Mouse (Mus musculus): ENCODE measurements around the gene Nol12. TPM values are rescaled to one million over a fixed set of nuclear protein-coding genes. Genes with fewer than 3 reads are reported as not detected.

Nol12 gene
- polyA plus RNA-seq, 1 experiment from 2014 or later = 63.2 TPM

GRCm38 (mm10) chr15:78901422-78901789, 33.3 kb upstream of the Nol12 start:
- H3K36me3 ChIP-seq = no peaks in the 10 kb centered on the region
- ATAC-seq (ENCODE audit: low FRiP score) = no peak

DNA sequence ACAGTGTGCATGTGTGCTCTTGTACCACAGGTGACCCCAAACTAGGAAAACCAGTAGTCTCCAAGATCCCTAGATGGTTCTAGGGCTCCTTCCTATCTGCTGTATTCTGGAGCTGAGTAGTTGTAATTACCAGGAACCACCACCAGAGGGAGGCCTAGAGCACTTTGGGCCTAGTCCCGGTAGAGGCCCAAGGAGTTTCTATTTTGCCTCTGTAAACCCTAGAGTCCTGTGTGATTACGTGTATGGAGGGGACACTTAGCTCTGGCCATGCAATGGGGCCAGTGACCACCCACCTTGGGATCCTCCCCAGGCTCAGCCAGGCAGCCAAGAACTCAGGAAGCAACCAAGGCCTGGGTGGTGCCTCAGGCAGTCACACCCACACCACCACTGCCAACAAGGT, 31.5 kb upstream of the Nol12 start:
- Histone ChIP-seq H3K36me3 (no peaks in the 10 kb centered on the region), H3K9ac (replicated peaks) (no peak overlapping the region), H3K4me1 (peaks cover 21% of the 10 kb centered on the region), H3K27me3 (replicated peaks) (peaks cover 29% of the 10 kb centered on the region), H3K9me3 (replicated peaks) (no peaks in the 10 kb centered on the region), H3K27ac (replicated peaks) (no peak overlapping the region), H3K4me2 (no peak overlapping the region), H3K4me3 (replicated peaks) (no peak overlapping the region)
- ATAC-seq (ENCODE audit: low FRiP score) = peak; percentile 25; the same call in 1 of the 2 replicates
- 3% methylated on average over 2 of the region's 2 CpGs for WGBS

More at GRCm38 (mm10) chr15:78901422-78901789, 33.3 kb upstream of the Nol12 start:
- Histone ChIP-seq H3K4me1 (peaks cover 21% of the 10 kb centered on the region), H3K9me3 (replicated peaks) (no peaks in the 10 kb centered on the region), H3K27me3 (replicated peaks) (peaks cover 31% of the 10 kb centered on the region), H3K9ac (replicated peaks) (no peak overlapping the region), H3K27ac (replicated peaks) (no peak overlapping the region), H3K4me3 (replicated peaks) (no peak overlapping the region), H3K4me2 (no peak overlapping the region)
- WGBS = 43% methylated on average over 8 of the region's 8 CpGs

- 80% methylated on average over 7 of the region's 7 CpGs for WGBS
- no peak for ATAC-seq (ENCODE audit: low FRiP score)
- no peaks in the 10 kb centered on the region for H3K36me3 ChIP-seq
- no peak overlapping the region for H3K27ac ChIP-seq (replicated peaks)
- no peak overlapping the region for H3K4me3 ChIP-seq (replicated peaks)
- no peak overlapping the region for H3K9ac ChIP-seq (replicated peaks)
- no peak overlapping the region for H3K4me2 ChIP-seq
- no peaks in the 10 kb centered on the region for H3K27me3 ChIP-seq (replicated peaks)
- H3K9me3 ChIP-seq (replicated peaks) = no peaks in the 10 kb centered on the region
- H3K4me1 ChIP-seq = peaks cover 10% of the 10 kb centered on the region
These were observed 26.3 kb upstream of the Nol12 start for GRCm38 (mm10) chr15:78908399-78908798.

- Histone ChIP-seq H3K4me2 (no peak overlapping the region), H3K36me3 (no peaks in the 10 kb centered on the region), H3K27me3 (replicated peaks) (no peaks in the 10 kb centered on the region), H3K4me1 (peaks cover 10% of the 10 kb centered on the region), H3K9ac (replicated peaks) (no peak overlapping the region), H3K4me3 (replicated peaks) (no peak overlapping the region), H3K9me3 (replicated peaks) (no peaks in the 10 kb centered on the region), H3K27ac (replicated peaks) (no peak overlapping the region)
- ATAC-seq (ENCODE audit: low FRiP score) = no peak
- WGBS = 88% methylated on average over 8 of the region's 8 CpGs
These were observed 25.8 kb upstream of the Nol12 start for GRCm38 (mm10) chr15:78908982-78909381.

GRCm38 (mm10) chr15:78912040-78912439, 22.7 kb upstream of the Nol12 start:
- Histone ChIP-seq H3K9me3 (replicated peaks) (no peaks in the 10 kb centered on the region), H3K4me2 (no peak overlapping the region), H3K4me1 (peaks cover 36% of the 10 kb centered on the region), H3K36me3 (no peaks in the 10 kb centered on the region), H3K4me3 (replicated peaks) (no peak overlapping the region), H3K27ac (replicated peaks) (0 out of 2 replicates have a peak overlapping the region, but pooled peaks have one; percentile 5), H3K27me3 (replicated peaks) (no peaks in the 10 kb centered on the region), H3K9ac (replicated peaks) (no peak overlapping the region)
- ATAC-seq (ENCODE audit: low FRiP score) = no peak
- WGBS = 34% methylated on average over 9 of the region's 9 CpGs

GRCm38 (mm10) chr15:78913632-78914090, 21.1 kb upstream of the Nol12 start, which contains the start of gene Pdxp:
Pdxp (plus strand) TSS chr15:78913919.
- Histone ChIP-seq H3K9me3 (replicated peaks) (no peaks in the 10 kb centered on the region), H3K4me3 (replicated peaks) (peak within 1 kb of the TSS; percentile 78), H3K4me1 (peaks cover 49% of the 10 kb centered on the region), H3K27ac (replicated peaks) (peak within 1 kb of the TSS; percentile 98), H3K9ac (replicated peaks) (peak within 1 kb of the TSS; percentile 80), H3K27me3 (replicated peaks) (no peaks in the 10 kb centered on the region), H3K36me3 (peaks cover 12% of the 10 kb centered on the region), H3K4me2 (peak within 1 kb of the TSS; percentile 88)
- ATAC-seq (ENCODE audit: low FRiP score) = peak; percentile 93
- WGBS = under 1% methylated on average over 51 of the region's 51 CpGs

- under 1% methylated on average over 80 of the region's 87 CpGs for WGBS
- ATAC-seq (ENCODE audit: low FRiP score) = peak; percentile 80
- peaks cover 49% of the 10 kb centered on the region for H3K4me1 ChIP-seq
- H3K27ac ChIP-seq (replicated peaks) = peak overlapping the region; percentile 98
- H3K9me3 ChIP-seq (replicated peaks) = no peaks in the 10 kb centered on the region
- H3K27me3 ChIP-seq (replicated peaks) = no peaks in the 10 kb centered on the region
- H3K9ac ChIP-seq (replicated peaks) = peak overlapping the region; percentile 80
- peak overlapping the region; percentile 88 for H3K4me2 ChIP-seq
- H3K36me3 ChIP-seq = peaks cover 16% of the 10 kb centered on the region
- H3K4me3 ChIP-seq (replicated peaks) = peak overlapping the region; percentile 78
These were observed 20.5 kb upstream of the Nol12 start for GRCm38 (mm10) chr15:78914091-78914822.

GRCm38 (mm10) chr15:78914823-78915659, 19.7 kb upstream of the Nol12 start:
- no peak for ATAC-seq (ENCODE audit: low FRiP score)
- Histone ChIP-seq H3K27me3 (replicated peaks) (no peaks in the 10 kb centered on the region), H3K36me3 (peaks cover 23% of the 10 kb centered on the region), H3K27ac (replicated peaks) (peak overlapping the region; percentile 98), H3K4me2 (peak overlapping the region; percentile 88), H3K9ac (replicated peaks) (peak overlapping the region; percentile 80), H3K4me1 (peaks cover 49% of the 10 kb centered on the region), H3K4me3 (replicated peaks) (peak overlapping the region; percentile 78), H3K9me3 (replicated peaks) (no peaks in the 10 kb centered on the region)
- WGBS = 47% methylated on average over 8 of the region's 8 CpGs

GRCm38 (mm10) chr15:78915660-78916017, 19.1 kb upstream of the Nol12 start:
- H3K4me1 ChIP-seq = peaks cover 49% of the 10 kb centered on the region
- H3K4me2 ChIP-seq = peak overlapping the region; percentile 88
- 6% methylated on average over 8 of the region's 8 CpGs for WGBS
- ATAC-seq (ENCODE audit: low FRiP score) = peak; percentile 19; the same call in 1 of the 2 replicates
- no peaks in the 10 kb centered on the region for H3K27me3 ChIP-seq (replicated peaks)
- H3K4me3 ChIP-seq (replicated peaks) = peak overlapping the region; percentile 78
- H3K27ac ChIP-seq (replicated peaks) = peak overlapping the region; percentile 68
- peak overlapping the region; percentile 80 for H3K9ac ChIP-seq (replicated peaks)
- H3K9me3 ChIP-seq (replicated peaks) = no peaks in the 10 kb centered on the region
- peaks cover 23% of the 10 kb centered on the region for H3K36me3 ChIP-seq

GRCm38 (mm10) chr15:78916052-78916826, 18.5 kb upstream of the Nol12 start:
- Histone ChIP-seq H3K27ac (replicated peaks) (peak overlapping the region; percentile 68), H3K27me3 (replicated peaks) (no peaks in the 10 kb centered on the region), H3K4me1 (peaks cover 49% of the 10 kb centered on the region), H3K4me2 (peak overlapping the region; percentile 88), H3K9ac (replicated peaks) (peak overlapping the region; percentile 80), H3K36me3 (peaks cover 23% of the 10 kb centered on the region), H3K4me3 (replicated peaks) (peak overlapping the region; percentile 78), H3K9me3 (replicated peaks) (no peaks in the 10 kb centered on the region)
- WGBS = 31% methylated on average over 12 of the region's 12 CpGs
- no peak for ATAC-seq (ENCODE audit: low FRiP score)

DNA sequence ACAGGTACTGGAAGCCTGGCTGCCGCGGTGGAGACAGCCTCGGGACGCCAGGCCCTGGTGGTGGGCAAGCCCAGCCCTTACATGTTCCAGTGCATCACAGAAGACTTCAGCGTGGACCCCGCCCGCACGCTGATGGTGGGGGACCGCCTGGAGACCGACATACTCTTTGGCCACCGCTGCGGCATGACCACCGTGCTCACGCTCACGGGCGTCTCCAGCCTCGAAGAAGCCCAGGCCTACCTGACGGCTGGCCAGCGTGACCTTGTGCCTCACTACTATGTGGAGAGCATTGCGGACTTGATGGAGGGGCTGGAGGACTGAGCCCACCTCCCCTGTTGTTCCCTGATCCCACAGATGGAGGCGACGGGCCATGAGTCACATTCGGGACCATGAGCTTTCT, 16.6 kb upstream of the Nol12 start:
- Histone ChIP-seq H3K27ac (replicated peaks) (no peak overlapping the region), H3K4me1 (peaks cover 42% of the 10 kb centered on the region), H3K9ac (replicated peaks) (no peak overlapping the region), H3K36me3 (peaks cover 23% of the 10 kb centered on the region), H3K27me3 (replicated peaks) (no peaks in the 10 kb centered on the region), H3K9me3 (replicated peaks) (no peaks in the 10 kb centered on the region), H3K4me3 (replicated peaks) (no peak overlapping the region), H3K4me2 (no peak overlapping the region)
- ATAC-seq (ENCODE audit: low FRiP score) = no peak
- 94% methylated on average over 23 of the region's 23 CpGs for WGBS

Data from neural tube, embryonic 15.5 days (tissue).